Comparison of ENCODE assay signal across 12 mouse cellular contexts in the genomic region with DNA sequence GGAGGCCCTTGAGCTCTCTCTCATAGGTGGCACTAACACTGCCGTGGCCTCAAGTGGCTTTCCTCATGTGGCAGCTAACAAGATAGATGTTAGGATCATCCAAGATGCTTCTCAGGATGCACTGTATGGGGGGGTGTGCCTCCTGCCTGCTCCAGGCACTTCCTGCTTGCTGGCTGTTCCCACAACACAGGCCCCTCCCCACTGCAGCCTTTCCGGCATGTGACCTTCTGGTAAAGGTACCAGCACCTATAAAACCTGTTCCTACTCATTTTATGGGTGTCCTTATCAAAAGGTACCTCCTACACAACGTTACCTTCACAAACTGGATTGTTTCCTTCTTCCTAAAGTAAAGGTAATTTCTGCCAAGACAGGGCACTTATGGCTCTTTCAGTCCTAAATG.
DNase-seq lines count a peak whose midpoint lies in the region; ATAC-seq and TF ChIP-seq lines count a peak whose summit lies in the region.
"Had no signal": no experiment of that assay in that cellular context is flagged by ENCODE, and none has a peak within 500 bp of the region (broad histone marks: within the 10 kb centered on the region; RNA-seq: fewer than 3 reads in every experiment).

No protein-coding gene starts in this region.

- peaks cover 3% of the 10 kb centered on the region; the same call in 1 of the 2 replicates for H3K4me1 ChIP-seq in intestine, embryonic 15.5 days (replicated peaks)
- no peaks in the 10 kb centered on the region for H3K4me1 ChIP-seq in forebrain, embryonic 13.5 days
- H3K4me1 ChIP-seq: embryonic facial prominence, embryonic 12.5 days; heart, embryonic 13.5 days had no signal

- intact Hi-C loops in left cerebral cortex, adult 2 months (cut with DNase I), result no loop called here

- H3K27me3 ChIP-seq in intestine, embryonic 15.5 days (replicated peaks), result no peaks in the 10 kb centered on the region
- no peaks in the 10 kb centered on the region for H3K27me3 ChIP-seq in forebrain, embryonic 13.5 days
- H3K27me3 ChIP-seq: embryonic facial prominence, embryonic 12.5 days; heart, embryonic 13.5 days; hindbrain, embryonic 15.5 days had no signal

- no peak overlapping the region for H3K4me2 ChIP-seq in intestine, embryonic 15.5 days (replicated peaks)
- H3K4me2 ChIP-seq in forebrain, embryonic 13.5 days, result no peak overlapping the region
- H3K4me2 ChIP-seq: embryonic facial prominence, embryonic 12.5 days; heart, embryonic 13.5 days; hindbrain, embryonic 15.5 days had no signal

- no peak overlapping the region for H3K4me3 ChIP-seq in intestine, embryonic 15.5 days (replicated peaks)
- H3K4me3 ChIP-seq in left cerebral cortex, adult 2 months, result no peak overlapping the region
- H3K4me3 ChIP-seq in forebrain, embryonic 13.5 days, result no peak overlapping the region
- H3K4me3 ChIP-seq: embryonic facial prominence, embryonic 12.5 days; heart, embryonic 13.5 days; hindbrain, embryonic 15.5 days had no signal

- H3K27ac ChIP-seq in intestine, embryonic 15.5 days, result 0 out of 2 replicates have a peak overlapping the region, but pooled peaks have one; percentile 23
- no peak overlapping the region for H3K27ac ChIP-seq in left cerebral cortex, adult 2 months
- no peak overlapping the region for H3K27ac ChIP-seq in forebrain, embryonic 13.5 days
- H3K27ac ChIP-seq: embryonic facial prominence, embryonic 12.5 days; heart, embryonic 13.5 days; hindbrain, embryonic 15.5 days had no signal

- no peaks in the 10 kb centered on the region for H3K36me3 ChIP-seq in intestine, embryonic 15.5 days
- H3K36me3 ChIP-seq in forebrain, embryonic 13.5 days (ENCODE audit: poor library complexity, severe bottlenecking), result no peaks in the 10 kb centered on the region
- H3K36me3 ChIP-seq: embryonic facial prominence, embryonic 12.5 days; heart, embryonic 13.5 days; hindbrain, embryonic 15.5 days had no signal

- 54% methylated on average over 3 of the region's 3 CpGs for WGBS in intestine, embryonic 15.5 days
- WGBS in large intestine, adult 2 months, result 24% methylated on average over 3 of the region's 3 CpGs
- 85% methylated on average over 3 of the region's 3 CpGs for WGBS in forebrain, embryonic 13.5 days

- no peak overlapping the region for H3K9ac ChIP-seq in intestine, embryonic 15.5 days
- H3K9ac ChIP-seq in forebrain, embryonic 13.5 days, result no peak overlapping the region
- H3K9ac ChIP-seq: embryonic facial prominence, embryonic 12.5 days; heart, embryonic 13.5 days; hindbrain, embryonic 15.5 days had no signal

- TF ChIP-seq CTCF in left cerebral cortex, adult 2 months (IDR thresholded peaks at IDR 0.05), result no peak

- ATAC-seq in intestine, embryonic 15.5 days, result peak; percentile 93
- no peak for ATAC-seq in forebrain, embryonic 13.5 days
- ATAC-seq: forebrain, embryonic 16.5 days had no signal

- no peaks in the 10 kb centered on the region for H3K9me3 ChIP-seq in intestine, embryonic 15.5 days
- H3K9me3 ChIP-seq in forebrain, embryonic 13.5 days (replicated peaks), result no peaks in the 10 kb centered on the region
- H3K9me3 ChIP-seq: embryonic facial prominence, embryonic 12.5 days; heart, embryonic 13.5 days; hindbrain, embryonic 15.5 days had no signal

- DNase-seq in urinary bladder, postnatal 14 days (ENCODE audit: low spot score), result peak; percentile 64
- DNase-seq in urinary bladder, adult 2 months (ENCODE audit: low spot score), result no peak
- peak; percentile 51 for DNase-seq in large intestine, adult 2 months (ENCODE audit: low read depth, low spot score)
- DNase-seq in left cerebral cortex, adult 2 months (ENCODE audit: extremely low spot score in 1 of 2, low spot score in 2 of 2), result no peak
- DNase-seq: gastrocnemius, postnatal 10 days; heart, postnatal 36 days had no signal

Comparison
In these comparisons a context has a peak if more than half of its experiments do, and no peak if none do; other contexts are left out.
1. DNase-seq: peak in urinary bladder, postnatal 14 days (single experiment) and large intestine, adult 2 months (single experiment); none in urinary bladder, adult 2 months (single experiment) and left cerebral cortex, adult 2 months (0 of 2).